Mouse (Mus musculus): ENCODE results near the gene Prpf8.
A peak's percentile ranks its signal among the peaks of the same experiment; 100 is the strongest.

Prpf8 gene

GRCm38 (mm10) chr11:75508162-75508561 lies 21.5 kb downstream of the Prpf8 start:
- DNase-seq (ENCODE audit: low spot score): no peak

- DNase-seq (ENCODE audit: low spot score): no peak
Measured at GRCm38 (mm10) chr11:75508904-75509303, 22.3 kb downstream of the Prpf8 start.

GRCm38 (mm10) chr11:75509741-75510626 lies 23.4 kb downstream of the Prpf8 start, which contains the start of gene Rilp:
TSS of gene Rilp (plus strand) at chr11:75510094.
- no peak for DNase-seq (ENCODE audit: low spot score)

GRCm38 (mm10) chr11:75510627-75510993 lies 24.0 kb downstream of the Prpf8 start:
- peak; percentile 87 for DNase-seq (ENCODE audit: low spot score)

GRCm38 (mm10) chr11:75511213-75511612 lies 24.6 kb downstream of the Prpf8 start:
- DNase-seq (ENCODE audit: low spot score): no peak

GRCm38 (mm10) chr11:75512301-75513018 lies 25.8 kb downstream of the Prpf8 start:
- no peak for DNase-seq (ENCODE audit: low spot score)

GRCm38 (mm10) chr11:75513336-75513735 lies 26.7 kb downstream of the Prpf8 start, which contains the start of gene Scarf1:
TSS of gene Scarf1 (plus strand) at chr11:75513540.
- no peak for DNase-seq (ENCODE audit: low spot score)

- DNase-seq (ENCODE audit: low spot score): no peak
Measured at GRCm38 (mm10) chr11:75515186-75515585, 28.6 kb downstream of the Prpf8 start.

- no peak for DNase-seq (ENCODE audit: low spot score)
Measured at GRCm38 (mm10) chr11:75519834-75520633, 33.4 kb downstream of the Prpf8 start.

- no peak for DNase-seq (ENCODE audit: low spot score)
Measured at GRCm38 (mm10) chr11:75521609-75522008, 35.0 kb downstream of the Prpf8 start.

GRCm38 (mm10) chr11:75522793-75523192 lies 36.2 kb downstream of the Prpf8 start:
- no peak for DNase-seq (ENCODE audit: low spot score)

GRCm38 (mm10) chr11:75525531-75526125 lies 39.0 kb downstream of the Prpf8 start:
- no peak for DNase-seq (ENCODE audit: low spot score)

- no peak for DNase-seq (ENCODE audit: low spot score)
Measured at GRCm38 (mm10) chr11:75526943-75527342, 40.3 kb downstream of the Prpf8 start.

GRCm38 (mm10) chr11:75529771-75530170 lies 43.2 kb downstream of the Prpf8 start:
- no peak for DNase-seq (ENCODE audit: low spot score)

GRCm38 (mm10) chr11:75530325-75530724 lies 43.7 kb downstream of the Prpf8 start:
- DNase-seq (ENCODE audit: low spot score): peak; percentile 91

GRCm38 (mm10) chr11:75530845-75531373 lies 44.3 kb downstream of the Prpf8 start:
- peak; percentile 54 for DNase-seq (ENCODE audit: low spot score)

- DNase-seq (ENCODE audit: low spot score): peak; percentile 92
Measured at GRCm38 (mm10) chr11:75531469-75532242, 45.0 kb downstream of the Prpf8 start, which contains the start of gene Slc43a2. TSS of gene Slc43a2 (plus strand) at chr11:75531694.

GRCm38 (mm10) chr11:75532340-75533277 lies 46.0 kb downstream of the Prpf8 start:
- DNase-seq (ENCODE audit: low spot score): no peak

GRCm38 (mm10) chr11:75533314-75534015 lies 46.8 kb downstream of the Prpf8 start:
- DNase-seq (ENCODE audit: low spot score): no peak
